Mouse (Mus musculus) brain, embryonic 18.5 days (tissue): ENCODE measurements around the gene Rps6.
"Not testable (repeated sequence)": the region's sequence is repeated elsewhere in the genome, so short reads cannot be mapped to it uniquely, and the experiment has no call there.

ENCODE experiments used
- DNase-seq: peaks from one replicate; pipeline ENCODE4 v3.0.0-alpha.2; 2012; ENCODE audit warnings: low read depth, low spot score

The Rps6 gene

DNA sequence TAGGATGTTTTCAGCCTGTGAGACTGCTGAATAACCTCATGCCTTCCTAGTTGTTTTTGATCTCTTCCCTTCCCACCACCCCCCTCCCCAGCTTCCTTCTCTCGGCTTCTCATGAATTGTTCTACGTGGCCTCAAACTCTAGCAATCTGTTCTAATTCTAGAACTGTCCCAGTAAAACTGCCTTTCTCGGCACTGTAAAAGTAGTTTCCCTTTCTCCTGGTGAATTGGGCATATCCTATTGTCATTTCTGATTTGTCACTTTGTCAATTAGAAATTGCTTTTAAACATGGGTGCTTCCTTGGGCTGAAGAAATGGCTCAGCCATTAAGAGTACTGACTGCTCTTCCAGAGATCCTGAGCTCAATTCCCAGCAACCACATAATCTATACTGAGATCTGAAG, 5.2 kb downstream of the Rps6 start:
- no peak for DNase-seq

GRCm38 (mm10) chr4:86851331-86851730, 5.9 kb downstream of the Rps6 start:
- DNase-seq, result no peak

GRCm38 (mm10) chr4:86847246-86847645, 10.0 kb downstream of the Rps6 start:
- DNase-seq, result no peak

DNA sequence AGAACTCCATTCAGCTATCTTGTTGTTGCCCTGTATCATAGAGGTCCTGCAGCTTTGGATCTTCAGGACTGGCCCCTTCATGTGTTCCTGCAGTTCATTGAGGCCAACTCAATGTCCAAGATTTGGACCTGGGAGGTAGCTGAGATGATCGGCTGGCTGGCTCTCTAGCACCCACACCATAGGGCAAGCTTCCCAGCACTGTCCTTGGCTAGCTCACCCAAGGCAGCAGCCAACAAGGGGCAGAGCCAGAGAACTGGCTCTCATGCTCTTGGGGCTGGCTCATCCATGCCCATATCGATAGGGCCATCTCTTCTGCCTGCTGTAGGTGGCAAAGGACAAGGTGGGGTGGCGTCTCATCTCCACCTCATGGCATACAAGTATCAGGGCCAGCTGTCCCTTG, 11.8 kb downstream of the Rps6 start:
- DNase-seq, result no peak

GRCm38 (mm10) chr4:86841141-86841540, 16.1 kb downstream of the Rps6 start:
- DNase-seq, result not testable (repeated sequence)

- DNase-seq, result no peak
Measured at GRCm38 (mm10) chr4:86831896-86832295, 25.3 kb downstream of the Rps6 start.

DNA sequence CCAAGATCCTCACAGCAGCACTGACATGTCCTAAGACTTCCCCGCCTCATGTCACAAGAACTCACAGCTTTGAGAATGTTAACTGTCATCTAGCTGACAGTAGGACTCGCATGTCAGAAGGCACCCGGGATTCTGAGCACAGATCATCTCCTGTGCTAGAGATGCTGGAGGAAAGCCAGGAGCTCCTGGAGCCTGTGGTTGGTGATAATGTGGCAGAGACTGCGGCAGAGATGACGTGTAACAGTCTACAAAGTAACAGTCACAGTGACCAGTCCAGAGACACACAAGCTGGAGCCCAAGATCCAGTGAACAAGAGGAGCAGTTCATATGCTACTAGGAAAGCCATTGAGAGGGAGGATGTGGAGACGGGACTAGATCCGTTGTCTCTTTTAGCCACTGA, 32.1 kb downstream of the Rps6 start:
- no peak for DNase-seq

DNA sequence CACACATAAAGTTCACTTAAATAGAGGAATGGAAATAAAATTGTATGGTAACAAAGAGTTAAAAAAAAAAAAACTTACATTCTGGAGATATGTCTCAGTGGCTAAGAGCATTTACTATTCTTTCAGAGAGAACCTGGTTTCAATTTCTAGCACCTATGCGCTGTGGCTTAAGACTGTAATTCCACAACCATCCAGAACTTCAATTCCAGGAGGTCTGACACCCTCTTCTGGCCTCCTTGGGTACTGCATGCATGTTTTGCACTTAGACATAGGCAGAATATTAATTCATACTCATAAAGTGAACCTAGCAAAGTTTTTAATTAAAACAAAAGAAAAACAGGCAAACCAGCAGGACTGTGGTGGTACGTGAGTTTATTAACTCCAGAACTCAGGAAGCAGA, 34.0 kb downstream of the Rps6 start:
- peak; percentile 2 for DNase-seq

- no peak for DNase-seq
Measured at GRCm38 (mm10) chr4:86814850-86815249, 42.4 kb downstream of the Rps6 start.

DNA sequence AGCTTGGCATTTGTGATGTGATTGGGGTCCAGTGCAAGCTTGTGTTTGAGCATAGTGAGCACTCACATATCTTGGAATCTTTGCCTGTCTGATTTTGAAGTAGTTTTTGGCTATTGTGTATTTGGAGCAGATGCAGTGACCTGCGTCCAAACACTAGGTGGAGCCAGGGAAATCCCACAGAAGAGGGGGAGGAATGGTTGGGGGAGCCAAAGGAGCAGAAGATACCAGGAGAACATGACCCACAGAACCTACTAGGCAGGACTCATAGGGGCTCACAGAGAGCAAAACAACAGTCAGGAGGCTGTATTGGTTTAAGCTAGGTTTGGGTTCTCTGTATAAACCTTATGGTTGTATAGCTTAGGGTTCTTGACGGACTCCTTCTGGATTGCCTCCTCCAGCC, 46.6 kb downstream of the Rps6 start:
- DNase-seq, result no peak
